Mouse (Mus musculus) macrophage (primary cell): ENCODE results near the gene Gria4. TPM values are rescaled to one million over a fixed set of nuclear protein-coding genes. Genes with fewer than 3 reads are reported as not detected.

Source experiments
- H3K27ac ChIP-seq: fragments of 350-480 bp; formaldehyde crosslinking; 2 replicates; pipeline ENCODE4 v1.9.0; 2021
- H3K36me3 ChIP-seq: fragments of 350-480 bp; formaldehyde crosslinking; 2 replicates; pipeline ENCODE4 v1.9.0; 2021; ENCODE audit errors: inconsistent target
- H3K4me3 ChIP-seq: fragments of 350-480 bp; formaldehyde crosslinking; 2 replicates; pipeline ENCODE4 v1.9.0; 2021; ENCODE audit errors: inconsistent target
- H3K79me2 ChIP-seq: fragments of 350-480 bp; formaldehyde crosslinking; 2 replicates; pipeline ENCODE4 v1.9.0; 2021; ENCODE audit errors: inconsistent target
- WGBS: methylation state at CpG from one replicate; pipeline ENCODE4 v1.1.7; 2026; ENCODE audit warnings: inconsistent platforms; ENCODE audit not compliant: missing documents; 5-methylcytosine and 5-hydroxymethylcytosine counted together
- polyA plus RNA-seq: library from polyadenylated mRNA; stranded (reverse); fragments of 250-400 nt; gene quantifications from 3 replicates; pipeline ENCODE4 v1.2.4, GENCODE M21; 2018; ENCODE audit warnings: inconsistent platforms

Gene Gria4
- polyA plus RNA-seq, 1 experiment from 2014 or later: not detected

DNA sequence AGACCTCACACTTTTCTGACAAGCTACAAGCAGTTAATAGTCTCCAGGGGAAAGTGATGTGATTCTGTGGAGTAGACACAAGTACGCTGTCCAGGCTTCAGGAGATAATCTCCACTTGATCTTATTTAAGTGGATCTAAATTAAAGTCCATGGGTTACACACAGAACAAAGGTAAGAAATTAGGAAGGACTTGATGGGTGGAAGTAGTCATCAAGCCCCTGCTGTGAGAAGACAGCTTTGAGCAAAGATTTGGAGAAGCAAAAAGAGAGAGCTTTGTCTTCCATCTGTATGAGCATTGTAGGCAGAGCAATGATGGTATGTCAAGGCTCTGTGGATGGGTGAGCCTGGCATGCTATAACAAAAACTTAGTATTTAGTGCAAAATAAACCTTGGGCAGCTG is 141.7 kb downstream of the Gria4 start:
- no peaks in the 10 kb centered on the region for H3K79me2 ChIP-seq
- no peak overlapping the region for H3K27ac ChIP-seq
- no peak overlapping the region for H3K4me3 ChIP-seq
- WGBS: 82% methylated on average over 1 of the region's 1 CpGs
- no peaks in the 10 kb centered on the region for H3K36me3 ChIP-seq

DNA sequence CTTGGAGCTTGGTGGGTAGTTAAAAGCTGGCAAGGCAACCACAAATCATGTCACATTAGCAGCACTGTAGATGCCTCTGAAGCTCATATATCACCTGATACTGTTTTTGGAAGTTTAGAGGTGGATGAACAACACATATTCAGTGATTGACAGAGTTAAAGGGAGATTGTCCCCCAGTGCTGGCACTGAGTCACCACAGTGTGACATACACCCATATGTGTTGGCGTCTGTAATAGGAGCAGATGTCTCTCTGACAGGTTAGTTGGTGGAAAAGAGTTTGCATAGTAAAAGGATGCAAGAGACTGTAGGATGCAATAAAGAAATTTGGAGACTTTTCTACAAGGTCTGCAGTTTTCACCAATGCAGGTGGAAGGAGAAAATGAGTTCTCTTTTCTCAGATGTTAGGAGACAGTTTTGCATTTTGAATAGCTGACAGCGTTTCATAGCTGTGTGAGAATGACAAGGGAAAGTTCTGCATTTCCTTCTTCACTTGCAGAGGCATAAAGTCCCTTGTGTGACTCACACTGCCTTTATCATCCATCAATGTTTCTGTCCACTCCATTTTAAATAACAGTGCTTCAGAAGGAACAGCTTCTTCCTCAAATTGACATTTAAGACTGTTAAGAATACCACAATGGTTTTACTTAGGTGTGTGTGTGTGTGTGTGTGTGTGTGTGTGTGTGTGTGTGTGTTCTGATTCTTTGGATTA is 156.7 kb downstream of the Gria4 start:
- 16% methylated on average over 2 of the region's 2 CpGs for WGBS
- no peak overlapping the region for H3K4me3 ChIP-seq
- H3K79me2 ChIP-seq: no peaks in the 10 kb centered on the region
- no peak overlapping the region for H3K27ac ChIP-seq
- H3K36me3 ChIP-seq: no peaks in the 10 kb centered on the region

DNA sequence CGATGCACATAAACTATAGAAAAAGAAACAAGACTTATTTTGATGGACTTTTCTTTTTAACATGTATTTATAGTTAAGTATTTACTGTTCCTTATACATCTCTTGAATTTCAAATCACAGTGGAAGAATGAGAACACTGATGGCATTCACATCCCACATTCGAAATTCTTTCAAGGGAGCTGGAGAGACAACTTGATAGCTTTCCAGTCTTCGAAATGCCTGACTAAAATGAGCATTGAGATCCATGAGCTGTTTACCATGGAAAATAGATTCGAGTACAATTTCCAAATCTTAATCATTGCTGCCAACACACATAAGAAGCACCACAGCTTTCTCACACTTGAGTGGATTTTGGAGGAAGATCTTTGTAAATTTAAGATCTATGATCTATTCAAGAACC is 164.1 kb downstream of the Gria4 start:
- H3K4me3 ChIP-seq: no peak overlapping the region
- H3K36me3 ChIP-seq: no peaks in the 10 kb centered on the region
- no peaks in the 10 kb centered on the region for H3K79me2 ChIP-seq
- no peak overlapping the region for H3K27ac ChIP-seq
- WGBS: 77% methylated on average over 4 of the region's 4 CpGs

DNA sequence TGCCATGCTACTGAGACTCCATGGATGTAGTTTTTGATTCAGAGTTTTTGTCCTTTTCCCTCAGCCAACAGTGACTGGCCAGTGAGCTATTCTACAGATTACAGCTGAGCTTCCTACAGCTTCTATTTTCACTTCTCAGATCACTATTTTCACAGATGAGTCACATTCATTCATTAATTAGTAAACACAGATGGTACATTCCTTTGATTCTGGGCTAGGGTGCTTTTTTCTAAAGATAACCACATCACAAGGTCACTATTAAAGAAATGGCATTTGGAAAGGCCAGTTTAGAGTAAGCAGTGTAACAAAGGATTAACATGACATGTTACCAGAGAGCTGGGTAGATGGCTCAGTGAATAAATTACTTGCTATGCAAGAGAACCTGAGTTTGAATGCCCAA is 180.7 kb downstream of the Gria4 start:
- Histone ChIP-seq H3K4me3 (no peak overlapping the region), H3K27ac (no peak overlapping the region), H3K36me3 (no peaks in the 10 kb centered on the region), H3K79me2 (no peaks in the 10 kb centered on the region)

DNA sequence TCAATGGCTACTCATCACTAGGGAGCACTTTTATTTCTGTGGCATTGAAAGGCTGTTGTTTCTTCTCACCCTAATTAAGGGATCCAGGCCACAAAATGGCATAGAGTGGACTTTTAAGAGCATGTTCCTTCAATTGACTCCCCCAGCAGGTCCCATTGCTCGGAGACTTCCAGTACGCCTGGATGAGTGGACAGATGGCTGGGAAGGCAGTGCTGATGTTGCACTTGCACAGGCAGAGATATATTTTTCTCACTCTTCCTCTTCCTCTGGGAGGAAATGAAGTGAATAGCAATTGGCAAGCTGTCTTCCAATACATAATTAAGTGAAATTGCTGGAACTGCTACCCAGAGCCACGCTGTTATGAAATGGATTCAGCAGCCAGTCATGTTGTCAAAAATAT is 190.7 kb downstream of the Gria4 start:
- WGBS: 77% methylated on average over 3 of the region's 3 CpGs
- Histone ChIP-seq H3K27ac (no peak overlapping the region), H3K36me3 (no peaks in the 10 kb centered on the region), H3K4me3 (no peak overlapping the region), H3K79me2 (no peaks in the 10 kb centered on the region)

DNA sequence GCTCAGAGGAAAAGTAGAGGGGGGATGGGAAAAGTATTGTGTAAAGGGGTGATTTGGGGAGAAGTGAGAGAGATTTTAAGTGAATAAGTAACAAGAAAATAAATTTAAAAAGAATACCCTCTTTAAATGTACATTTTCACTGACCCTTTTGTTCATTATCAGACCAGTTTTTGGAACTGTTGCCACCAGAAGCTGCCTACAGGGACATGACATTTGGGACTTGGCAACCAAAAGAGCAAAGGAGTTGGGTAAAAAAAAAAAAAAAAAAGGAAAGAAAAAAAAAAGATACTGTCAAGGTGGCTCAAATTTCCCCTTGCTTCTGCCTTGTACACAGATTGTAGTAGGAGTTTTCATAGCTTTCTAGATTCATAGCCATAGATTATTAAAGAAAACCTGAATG is 191.8 kb downstream of the Gria4 start:
- Histone ChIP-seq H3K4me3 (no peak overlapping the region), H3K79me2 (no peaks in the 10 kb centered on the region), H3K36me3 (no peaks in the 10 kb centered on the region), H3K27ac (no peak overlapping the region)

DNA sequence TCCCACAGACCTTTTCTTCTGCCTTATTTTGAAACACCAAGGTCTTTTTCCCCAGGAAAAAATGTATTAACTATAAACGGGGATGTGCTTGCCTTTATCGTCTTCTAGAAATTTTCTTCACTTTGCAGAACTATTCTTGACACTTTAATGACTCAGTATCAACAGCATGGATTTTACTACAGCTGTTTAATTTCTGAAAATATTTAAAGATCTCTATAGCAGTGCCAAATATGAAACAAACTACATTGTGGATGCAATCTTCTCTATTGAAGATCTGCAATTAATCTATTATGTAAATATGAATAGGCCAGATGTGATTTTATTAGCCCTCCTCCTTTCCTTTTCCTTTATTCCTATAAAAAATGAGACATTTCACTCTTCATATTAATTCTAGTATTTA is 194.2 kb downstream of the Gria4 start:
- Histone ChIP-seq H3K79me2 (no peaks in the 10 kb centered on the region), H3K4me3 (no peak overlapping the region), H3K27ac (no peak overlapping the region), H3K36me3 (no peaks in the 10 kb centered on the region)
- WGBS: 73% methylated on average over 2 of the region's 2 CpGs

DNA sequence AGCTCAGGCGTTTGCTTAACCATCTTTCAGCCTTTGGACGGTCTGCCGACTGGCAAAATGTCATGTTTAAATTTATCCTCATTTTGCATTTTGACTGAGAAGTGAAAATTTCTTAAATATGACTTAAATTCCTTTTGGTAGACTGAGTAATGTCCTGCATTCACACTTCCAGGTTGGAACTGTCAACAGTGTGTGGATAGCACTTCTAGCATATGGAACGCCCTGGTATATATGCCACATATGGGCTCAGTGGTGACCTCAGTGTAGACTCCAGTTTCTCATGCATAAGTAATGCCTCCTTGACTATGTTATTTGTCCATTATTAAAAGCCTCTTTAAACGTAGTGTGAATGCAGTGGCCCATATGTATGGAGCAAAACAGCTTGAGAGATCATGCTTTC is 222.4 kb downstream of the Gria4 start:
- H3K27ac ChIP-seq: no peak overlapping the region
- no peak overlapping the region for H3K4me3 ChIP-seq
- WGBS: 82% methylated on average over 5 of the region's 5 CpGs
- no peaks in the 10 kb centered on the region for H3K79me2 ChIP-seq
- no peaks in the 10 kb centered on the region for H3K36me3 ChIP-seq

DNA sequence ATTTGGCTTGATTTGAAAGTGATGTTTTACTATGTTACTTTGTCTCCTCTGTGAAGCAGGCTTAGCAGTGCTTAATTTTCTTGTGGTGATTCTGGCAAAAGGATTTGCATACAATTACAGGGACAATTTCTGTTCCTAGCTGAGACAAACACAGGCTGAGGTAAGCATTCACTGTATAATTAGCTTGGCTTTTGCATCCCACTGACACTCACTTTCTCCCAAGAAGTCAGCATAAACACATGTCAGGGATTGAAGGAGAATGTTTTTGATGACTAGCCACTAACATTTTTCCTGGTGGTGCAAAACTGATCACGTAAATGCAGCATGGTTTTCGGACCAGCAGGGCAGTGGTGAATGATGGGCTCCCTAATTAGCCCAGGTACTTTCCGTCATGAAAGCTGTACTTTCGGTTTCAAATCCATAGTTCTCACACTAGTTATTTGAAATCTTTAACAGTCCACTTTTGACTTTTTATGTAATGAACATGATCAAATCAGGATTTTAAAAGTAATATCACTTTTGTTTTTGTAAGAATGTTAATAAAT is 240.5 kb downstream of the Gria4 start:
- H3K27ac ChIP-seq: no peak overlapping the region
- H3K79me2 ChIP-seq: no peaks in the 10 kb centered on the region
- 70% methylated on average over 4 of the region's 4 CpGs for WGBS
- no peak overlapping the region for H3K4me3 ChIP-seq
- no peaks in the 10 kb centered on the region for H3K36me3 ChIP-seq

DNA sequence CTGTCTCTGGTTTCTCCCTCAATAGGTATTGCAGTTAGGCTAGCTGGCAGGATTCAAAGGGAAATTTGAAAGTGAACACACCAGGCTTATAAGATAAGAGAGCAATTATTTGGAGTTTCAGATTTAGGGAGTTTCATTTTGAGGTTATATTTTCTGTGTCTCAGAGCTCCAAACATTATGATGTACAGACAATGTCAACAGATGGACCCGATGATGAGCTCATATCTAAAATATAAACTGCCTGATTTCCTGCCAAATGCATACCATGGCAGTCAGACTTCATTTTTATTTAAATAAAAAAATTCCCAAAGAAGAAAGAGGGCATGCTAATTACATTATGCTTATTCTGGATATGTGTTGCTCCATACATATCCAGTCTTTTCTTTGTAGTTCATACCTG is 256.8 kb downstream of the Gria4 start:
- Histone ChIP-seq H3K79me2 (no peaks in the 10 kb centered on the region), H3K4me3 (no peak overlapping the region), H3K27ac (no peak overlapping the region), H3K36me3 (no peaks in the 10 kb centered on the region)
- WGBS: 71% methylated on average over 1 of the region's 1 CpGs

DNA sequence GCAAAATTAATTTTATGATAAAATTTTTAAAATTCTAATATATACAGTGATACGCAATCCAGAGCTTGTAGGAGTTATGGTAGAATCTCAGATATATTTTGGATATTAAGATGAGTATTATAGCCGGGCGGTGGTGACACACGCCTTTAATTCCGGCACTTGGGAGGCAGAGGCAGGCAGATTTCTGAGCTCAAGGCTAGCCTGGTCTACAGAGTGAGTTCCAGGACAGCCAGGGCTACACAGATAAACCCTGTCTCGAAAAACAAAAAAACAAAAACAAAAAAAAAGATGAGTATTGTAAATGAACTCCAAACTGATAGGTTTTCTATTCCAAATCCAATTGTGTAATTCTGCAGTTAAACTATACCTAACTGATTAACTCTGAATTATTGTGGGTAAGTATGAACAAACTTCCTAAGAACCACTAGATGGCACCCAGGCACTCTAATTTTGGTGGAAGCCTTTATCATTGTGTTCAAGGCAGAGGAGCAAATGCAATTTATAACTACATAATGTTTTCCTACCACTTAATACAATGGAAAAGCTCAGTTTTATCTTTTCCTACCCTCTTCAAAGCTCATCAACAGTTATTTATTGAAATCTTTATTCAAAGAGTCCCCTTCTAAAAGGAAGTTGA is 259.4 kb downstream of the Gria4 start:
- 88% methylated on average over 5 of the region's 6 CpGs for WGBS
- Histone ChIP-seq H3K79me2 (no peaks in the 10 kb centered on the region), H3K36me3 (no peaks in the 10 kb centered on the region), H3K27ac (no peak overlapping the region), H3K4me3 (no peak overlapping the region)

DNA sequence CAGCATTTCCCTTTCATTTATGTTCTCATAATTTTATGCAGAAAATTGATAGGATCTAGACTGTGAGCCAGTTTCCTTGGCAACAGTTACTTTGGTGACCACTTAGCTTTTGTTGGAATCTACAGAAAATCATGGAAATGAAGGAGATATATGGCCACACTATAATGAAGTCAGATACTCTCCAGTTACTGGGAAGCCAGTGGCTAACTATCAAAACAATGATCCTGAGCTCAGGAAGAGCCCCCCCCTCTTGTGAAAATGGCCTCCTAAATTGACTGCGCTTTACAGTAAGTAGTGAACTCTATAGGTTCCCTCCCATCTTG is 281.5 kb downstream of the Gria4 start:
- Histone ChIP-seq H3K79me2 (no peaks in the 10 kb centered on the region), H3K4me3 (no peak overlapping the region), H3K36me3 (no peaks in the 10 kb centered on the region), H3K27ac (no peak overlapping the region)
- WGBS: 100% methylated on average over 1 of the region's 1 CpGs

DNA sequence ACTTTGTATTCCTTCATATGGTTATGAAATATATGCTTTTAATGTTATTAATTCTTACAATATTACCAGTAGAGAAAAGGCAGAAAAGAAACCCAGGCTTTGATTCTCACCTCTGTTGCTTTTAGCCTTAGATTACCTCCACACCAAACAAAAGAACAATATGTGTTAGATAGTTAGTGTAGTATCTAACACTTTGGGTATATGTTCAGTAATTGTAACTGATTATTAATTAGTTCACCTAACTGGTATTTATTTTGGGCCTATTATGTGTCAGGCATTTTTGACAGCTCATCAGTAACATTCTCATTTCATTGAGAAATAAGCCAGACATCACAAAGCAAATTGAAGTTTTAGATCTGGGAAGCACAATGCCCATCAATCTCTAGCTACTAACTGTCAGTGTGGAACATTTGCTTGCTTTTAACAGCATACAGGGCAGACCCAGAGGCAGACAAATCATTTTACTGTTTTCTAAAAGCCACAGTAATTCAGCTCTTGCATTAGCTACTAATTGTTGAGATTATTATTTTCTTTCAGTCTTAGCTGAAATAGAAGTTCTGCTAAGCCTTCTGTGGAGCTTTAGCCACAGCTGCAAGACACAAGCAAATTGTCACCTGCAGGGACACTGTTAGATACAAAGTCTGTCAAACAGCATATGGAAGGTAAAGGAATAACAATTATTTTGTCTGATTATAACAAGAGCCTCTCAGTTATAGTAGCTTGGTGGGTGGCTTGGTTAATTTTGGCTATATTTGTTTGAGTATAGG is 282.1 kb downstream of the Gria4 start:
- H3K36me3 ChIP-seq: no peaks in the 10 kb centered on the region
- no peak overlapping the region for H3K27ac ChIP-seq
- H3K79me2 ChIP-seq: no peaks in the 10 kb centered on the region
- no peak overlapping the region for H3K4me3 ChIP-seq

DNA sequence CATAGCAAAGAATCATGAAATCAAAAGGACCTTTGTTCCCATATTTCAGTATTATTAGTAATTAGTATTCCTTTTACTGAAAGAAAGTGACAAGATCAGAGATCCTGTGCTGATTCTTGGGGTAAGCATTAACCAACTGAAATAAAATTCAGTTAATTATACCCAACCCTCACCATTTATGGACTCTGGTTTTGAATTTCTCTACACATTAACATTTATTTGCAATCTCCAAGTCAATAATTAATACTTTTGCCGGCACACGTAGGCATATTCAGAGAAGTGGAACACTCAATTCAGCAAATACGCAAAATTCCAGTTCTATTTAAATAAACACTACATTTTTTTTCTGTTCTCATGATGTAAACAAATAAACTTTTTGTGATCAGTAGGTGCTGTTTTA is 289.9 kb downstream of the Gria4 start:
- no peaks in the 10 kb centered on the region for H3K79me2 ChIP-seq
- H3K4me3 ChIP-seq: no peak overlapping the region
- no peaks in the 10 kb centered on the region for H3K36me3 ChIP-seq
- H3K27ac ChIP-seq: no peak overlapping the region
- 93% methylated on average over 3 of the region's 3 CpGs for WGBS

DNA sequence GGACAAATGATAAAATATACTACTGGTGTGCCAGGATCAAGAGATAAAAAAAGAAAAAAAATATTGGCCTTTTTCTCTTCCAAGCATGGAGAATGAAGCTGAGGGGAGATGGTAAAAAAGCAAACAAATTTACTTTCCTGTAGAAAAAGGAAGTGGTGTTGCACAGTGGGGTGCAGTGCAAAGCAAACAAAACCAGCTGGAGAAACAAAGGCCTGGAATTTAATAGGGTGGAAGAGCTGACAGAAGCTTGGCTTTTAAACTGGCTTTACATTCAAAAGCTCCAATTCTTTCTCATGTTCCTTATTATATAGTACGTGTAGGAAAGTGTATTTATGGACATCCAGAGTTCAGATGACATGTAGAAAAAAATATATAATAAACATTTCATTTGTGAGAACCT is 290.9 kb downstream of the Gria4 start:
- H3K27ac ChIP-seq: no peak overlapping the region
- 33% methylated on average over 1 of the region's 1 CpGs for WGBS
- no peak overlapping the region for H3K4me3 ChIP-seq
- H3K36me3 ChIP-seq: no peaks in the 10 kb centered on the region
- no peaks in the 10 kb centered on the region for H3K79me2 ChIP-seq
